ENCODE assay signal across 8 mouse cellular contexts in genomic region chr5:74536180-74536947, GRCm38 (mm10). TPM values are rescaled to one million over a fixed set of nuclear protein-coding genes. Genes with fewer than 3 reads are reported as not detected.
DNase-seq lines count a peak whose midpoint lies in the region; ATAC-seq and TF ChIP-seq lines count a peak whose summit lies in the region.

No protein-coding gene starts in this region.

- no peak overlapping the region for H3K27ac ChIP-seq in cerebellum, adult 2 months (ENCODE audit: insufficient read depth, low read length)
- H3K27ac ChIP-seq in embryonic facial prominence, embryonic 15.5 days (replicated peaks) = peak overlapping the region; percentile 96; the same call in 1 of the 2 replicates
- peak overlapping the region; percentile 92; the same call in 1 of the 2 replicates for H3K27ac ChIP-seq in liver, embryonic 11.5 days (ENCODE audit: low read depth, low read length)

- peaks cover 16% of the 10 kb centered on the region for H3K36me3 ChIP-seq in embryonic facial prominence, embryonic 15.5 days
- 0 out of 2 replicates have a peak, but pooled peaks cover 4% of the 10 kb centered on the region for H3K36me3 ChIP-seq in liver, embryonic 11.5 days (ENCODE audit: control insufficient read depth, insufficient read depth, low read length)

- ATAC-seq in embryonic facial prominence, embryonic 15.5 days (ENCODE audit: insufficient number of reproducible peaks, low FRiP score, low TSS enrichment, low read depth) = no peak
- ATAC-seq in liver, embryonic 11.5 days (replicated peaks; ENCODE audit: low FRiP score) = no peak

- peak overlapping the region; percentile 99 for H3K9ac ChIP-seq in embryonic facial prominence, embryonic 15.5 days
- H3K9ac ChIP-seq in liver, embryonic 11.5 days (ENCODE audit: low read depth, low read length) = peak overlapping the region; percentile 96

- H3K4me2 ChIP-seq in embryonic facial prominence, embryonic 15.5 days (replicated peaks) = peak overlapping the region; percentile 53
- peak overlapping the region; percentile 64 for H3K4me2 ChIP-seq in liver, embryonic 11.5 days

- no peak for TF ChIP-seq CTCF in cerebellum, adult 2 months (IDR thresholded peaks at IDR 0.05; ENCODE audit: borderline replicate concordance, insufficient read depth, low read depth, low read length)

- H3K9me3 ChIP-seq in embryonic facial prominence, embryonic 15.5 days (replicated peaks) = no peaks in the 10 kb centered on the region
- H3K9me3 ChIP-seq in liver, embryonic 11.5 days (ENCODE audit: control insufficient read depth, low read length) = no peaks in the 10 kb centered on the region

- H3K4me1 ChIP-seq in cerebellum, adult 2 months (ENCODE audit: control insufficient read depth, insufficient read depth, low read length) = peaks cover 10% of the 10 kb centered on the region
- H3K4me1 ChIP-seq in embryonic facial prominence, embryonic 15.5 days = peaks cover 13% of the 10 kb centered on the region; the same call in 1 of the 2 replicates
- H3K4me1 ChIP-seq in liver, embryonic 11.5 days (replicated peaks; ENCODE audit: control insufficient read depth, insufficient read depth, low read length) = peaks cover 5% of the 10 kb centered on the region; the same call in 1 of the 2 replicates

- peak overlapping the region; percentile 85 for H3K4me3 ChIP-seq in cerebellum, adult 2 months (replicated peaks; ENCODE audit: insufficient read depth, low read depth, low read length)
- peak overlapping the region; percentile 97 for H3K4me3 ChIP-seq in embryonic facial prominence, embryonic 15.5 days (replicated peaks)
- H3K4me3 ChIP-seq in liver, embryonic 11.5 days (ENCODE audit: low read depth, low read length) = peak overlapping the region; percentile 91

- no peak for TF ChIP-seq POLR2A in cerebellum, adult 2 months (IDR thresholded peaks at IDR 0.05; ENCODE audit: borderline replicate concordance, insufficient read depth, low read length)

- no peak for DNase-seq in cerebellum, adult 2 months
- no peak for DNase-seq in cerebellum, adult 8-10 months
- DNase-seq in 3T3-L1 (ENCODE audit: low read depth, low spot score) = peak; percentile 49
- no peak for DNase-seq in liver, embryonic 11.5 days (ENCODE audit: low spot score)
- DNase-seq in gastrocnemius, postnatal 10 days = no peak
- DNase-seq in urinary bladder, adult 2 months (ENCODE audit: low spot score) = no peak
- no peak for DNase-seq in gastrocnemius, adult 18-20 months (ENCODE audit: low spot score)

- no peaks in the 10 kb centered on the region for H3K27me3 ChIP-seq in cerebellum, adult 2 months (ENCODE audit: control insufficient read depth, insufficient read depth, low read length)
- H3K27me3 ChIP-seq in embryonic facial prominence, embryonic 15.5 days = no peaks in the 10 kb centered on the region
- H3K27me3 ChIP-seq in liver, embryonic 11.5 days (replicated peaks; ENCODE audit: control insufficient read depth, insufficient read depth, low read length) = no peaks in the 10 kb centered on the region

- WGBS in cerebellum, adult 2 months = 31% methylated on average over 12 of the region's 12 CpGs
- WGBS in embryonic facial prominence, embryonic 15.5 days = 40% methylated on average over 12 of the region's 12 CpGs
- 39% methylated on average over 12 of the region's 12 CpGs for WGBS in liver, embryonic 11.5 days

RNA-seq across cellular contexts. Expression of gene Fip1l1, which starts 1.1 kb away (rescaled TPM):
- 61.1 and 62.9 TPM in 2 replicates for polyA plus RNA-seq in cerebellum, adult 2 months (2012; rRNA removed)
- polyA plus RNA-seq in embryonic facial prominence, embryonic 15.5 days (2015; fragmentation: Nextera tagmentation; extraction: Ambion mirVana) = 86.7 and 89.5 TPM in 2 replicates
- 83.8 and 88.7 TPM in 2 replicates for polyA plus RNA-seq in liver, embryonic 11.5 days (2014; fragmentation: Nextera tagmentation; extraction: Ambion mirVana)
- 10 to 100 TPM; 29.6 to 38.2 TPM for total RNA-seq in gastrocnemius, postnatal 10 days (2021)
- polyA plus RNA-seq in urinary bladder, adult 2 months (2012; rRNA removed) = 38.3 and 39.3 TPM in 2 replicates
- 10 to 100 TPM; 16.6 to 21.3 TPM for total RNA-seq in gastrocnemius, adult 18-20 months (2021)

RNA-seq across cellular contexts. Expression of gene Scfd2, which starts 4.8 kb away (rescaled TPM):
- 17.7 and 18.3 TPM in 2 replicates for polyA plus RNA-seq in cerebellum, adult 2 months (2012; rRNA removed)
- 19.4 and 21.0 TPM in 2 replicates for polyA plus RNA-seq in embryonic facial prominence, embryonic 15.5 days (2015; fragmentation: Nextera tagmentation; extraction: Ambion mirVana)
- polyA plus RNA-seq in liver, embryonic 11.5 days (2014; fragmentation: Nextera tagmentation; extraction: Ambion mirVana) = 20.7 and 21.8 TPM in 2 replicates
- 10 to 100 TPM; 10.2 to 12.8 TPM for total RNA-seq in gastrocnemius, postnatal 10 days (2021)
- polyA plus RNA-seq in urinary bladder, adult 2 months (2012; rRNA removed) = 9.1 and 10.2 TPM in 2 replicates
- total RNA-seq in gastrocnemius, adult 18-20 months (2021) = 10 to 100 TPM in 1 of 2 experiments, 1 to 10 TPM in 1; 9.4 to 11.2 TPM
